Mouse (Mus musculus) liver, embryonic 14.5 days (tissue): Measurements from ENCODE around the gene Gm4787. TPM values are rescaled to one million over a fixed set of nuclear protein-coding genes. Genes with fewer than 3 reads are reported as not detected.
"Not testable (repeated sequence)": the region's sequence is repeated elsewhere in the genome, so short reads cannot be mapped to it uniquely, and the experiment has no call there.

ENCODE experiments used
- ATAC-seq: fragments of 200-750 bp; cut with Nextera tagmentation; 2 replicates; pipeline ENCODE4 v1.8.0; 2017; ENCODE audit warnings: moderate number of reproducible peaks, mild to moderate bottlenecking, moderate library complexity; ENCODE audit not compliant: insufficient read depth
- DNase-seq, 3 experiments: peaks; one replicate each; pipeline ENCODE4 v3.0.0-alpha.2; 2012 to 2013; ENCODE audit warnings: low read depth in 3 of 3, low spot score in 3 of 3
- H3K27ac ChIP-seq: fragments of 300-500 bp; sonication (generic); 2 replicates; pipeline ENCODE4 v1.5.1; 2014; ENCODE audit warnings: moderate library complexity, mild to moderate bottlenecking, control low read depth, inconsistent platforms
- H3K27me3 ChIP-seq: fragments of 300-500 bp; sonication (generic); 2 replicates; pipeline ENCODE4 v1.6.1; 2014; ENCODE audit warnings: mild to moderate bottlenecking, low read length, moderate library complexity; ENCODE audit not compliant: control insufficient read depth, insufficient read depth
- H3K36me3 ChIP-seq: fragments of 300-500 bp; sonication (generic); replicated peaks from 2 replicates; pipeline ENCODE4 v1.6.1; 2014; ENCODE audit warnings: low read depth; ENCODE audit not compliant: control insufficient read depth, insufficient read depth
- H3K4me1 ChIP-seq, 2 experiments: fragments of 200-500 bp in 1 of 2; fragments of 300-500 bp in 1 of 2; sonication (generic) in 1 of 2; replicated peaks; 2 replicates each; pipeline ENCODE4 v1.6.1; 2012 to 2014; ENCODE audit warnings: antibody characterized with exemption in 1 of 2, inconsistent platforms in 1 of 2, low read length in 1 of 2; ENCODE audit not compliant: control insufficient read depth in 2 of 2, insufficient read depth in 2 of 2
- H3K4me2 ChIP-seq: fragments of 300-500 bp; sonication (generic); 2 replicates; pipeline ENCODE4 v1.6.1; 2014; ENCODE audit warnings: low read depth, mild to moderate bottlenecking, control low read depth, moderate library complexity
- H3K4me3 ChIP-seq, 2 experiments: fragments of 200-500 bp in 1 of 2; fragments of 300-500 bp in 1 of 2; sonication (generic) in 1 of 2; 2 replicates each; pipeline ENCODE4 v1.5.1; 2012 to 2014; ENCODE audit warnings: low read depth in 2 of 2, low read length in 2 of 2, mild to moderate bottlenecking in 2 of 2, control low read depth in 1 of 2, inconsistent platforms in 1 of 2, moderate library complexity in 1 of 2; ENCODE audit not compliant: insufficient read depth in 1 of 2
- H3K9ac ChIP-seq: fragments of 300-500 bp; sonication (generic); replicated peaks from 2 replicates; pipeline ENCODE4 v1.6.1; 2014; ENCODE audit warnings: mild to moderate bottlenecking, control low read depth, moderate library complexity
- H3K9me3 ChIP-seq: fragments of 300-500 bp; sonication (generic); 2 replicates; pipeline ENCODE4 v1.6.1; 2016; ENCODE audit warnings: low read length, mixed read lengths; ENCODE audit not compliant: control insufficient read depth
- CTCF ChIP-seq: IDR thresholded peaks from 2 replicates; pipeline ENCODE4 v1.5.1; 2016; ENCODE audit warnings: antibody characterized with exemption, low read depth, control low read depth
- EP300 ChIP-seq: IDR thresholded peaks from 2 replicates; pipeline ENCODE4 v1.6.1; 2016; ENCODE audit warnings: antibody characterized with exemption, low read depth
- WGBS: fragments of 180-500 bp; shearing (Covaris S2); extraction: QIAGEN DNeasy Blood & Tissue Kit; methylation state at CpG from one replicate; pipeline ENCODE4 v1.1.7; 2014; ENCODE audit not compliant: insufficient replicate concordance; 5-methylcytosine and 5-hydroxymethylcytosine counted together
- polyA plus RNA-seq, 2 experiments: library from polyadenylated mRNA; depleted of rRNA in 1 of 2; stranded (reverse) in 1 of 2; unstranded in 1 of 2; fragments of >200 nt; fragmentation: Nextera tagmentation in 1 of 2; extraction: Ambion mirVana in 1 of 2; gene quantifications; 2 replicates each; pipeline versions ENCODE4 v1.2.1 to v1.2.3; 2012 to 2014

The Gm4787 gene
- polyA plus RNA-seq (2012; rRNA removed) (0.13 and 0.21 TPM in 2 replicates), polyA plus RNA-seq (2014; fragmentation: Nextera tagmentation; extraction: Ambion mirVana) (0.06 and 0.18 TPM in 2 replicates)

DNA sequence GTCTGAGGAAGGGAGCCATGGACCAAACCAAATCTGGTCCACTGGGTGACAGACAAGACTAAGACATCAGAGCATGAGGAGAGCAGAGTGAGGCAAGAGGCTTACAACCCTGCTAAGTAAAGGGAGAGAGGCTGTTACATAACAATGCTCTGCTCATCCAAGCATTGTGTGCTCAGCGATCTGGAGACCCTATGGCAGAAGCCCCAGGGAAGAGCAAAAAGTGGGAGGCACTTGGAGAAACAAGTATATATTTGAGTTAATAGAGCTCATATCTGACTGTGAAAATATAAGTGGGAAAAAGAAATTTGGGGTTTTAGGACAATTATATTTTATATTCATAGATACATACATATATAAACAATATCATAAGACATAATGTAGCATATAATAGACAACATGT lies at the start of gene Gm4787:
TSS of gene Gm4787 (minus strand) at position 101 of the 400 bp plus-strand sequence.
- not testable (repeated sequence) for H3K9me3 ChIP-seq, H3K9ac ChIP-seq, ATAC-seq, DNase-seq, H3K4me3 ChIP-seq, H3K4me1 ChIP-seq, H3K4me2 ChIP-seq, H3K27me3 ChIP-seq, H3K36me3 ChIP-seq, H3K27ac ChIP-seq
- WGBS: 78% methylated on average over 1 of the region's 1 CpGs

GRCm38 (mm10) chr12:81421846-81422245 lies 42.6 kb upstream of the Gm4787 start, which contains the start of gene Adam4:
TSS of gene Adam4 (minus strand) at chr12:81421946.
- 66% methylated on average over 1 of the region's 1 CpGs for WGBS
- Histone ChIP-seq H3K27ac (no peak within 1 kb of the TSS), H3K9me3 (peaks cover 2% of the 10 kb centered on the region), H3K4me1 (no peaks in the 10 kb centered on the region), H3K9ac (no peak within 1 kb of the TSS), H3K4me2 (no peak within 1 kb of the TSS), H3K36me3 (no peaks in the 10 kb centered on the region), H3K4me3 (no peak within 1 kb of the TSS), H3K27me3 (no peaks in the 10 kb centered on the region)
- TF ChIP-seq CTCF: no peak
- no peak for TF ChIP-seq EP300
- DNase-seq: no peak
- ATAC-seq: no peak

GRCm38 (mm10) chr12:81413211-81413610 lies 33.9 kb upstream of the Gm4787 start:
- no peak for TF ChIP-seq CTCF
- no peak for TF ChIP-seq EP300
- H3K9me3 ChIP-seq: no peaks in the 10 kb centered on the region
- H3K4me3 ChIP-seq: no peak overlapping the region
- no peak for ATAC-seq
- no peaks in the 10 kb centered on the region for H3K27me3 ChIP-seq
- 57% methylated on average over 3 of the region's 3 CpGs for WGBS
- H3K36me3 ChIP-seq: no peaks in the 10 kb centered on the region
- no peak for DNase-seq
- H3K4me2 ChIP-seq: no peak overlapping the region
- no peak overlapping the region for H3K27ac ChIP-seq
- H3K9ac ChIP-seq: no peak overlapping the region
- H3K4me1 ChIP-seq: no peaks in the 10 kb centered on the region

GRCm38 (mm10) chr12:81408966-81409365 lies 29.7 kb upstream of the Gm4787 start:
- no peak for TF ChIP-seq CTCF
- no peak for TF ChIP-seq EP300
- Histone ChIP-seq H3K9me3 (no peaks in the 10 kb centered on the region), H3K4me3 (no peak overlapping the region), H3K36me3 (no peaks in the 10 kb centered on the region), H3K4me2 (no peak overlapping the region), H3K27ac (no peak overlapping the region), H3K9ac (no peak overlapping the region), H3K4me1 (no peaks in the 10 kb centered on the region), H3K27me3 (no peaks in the 10 kb centered on the region)
- ATAC-seq: no peak
- DNase-seq: no peak
- WGBS: 64% methylated on average over 3 of the region's 3 CpGs

DNA sequence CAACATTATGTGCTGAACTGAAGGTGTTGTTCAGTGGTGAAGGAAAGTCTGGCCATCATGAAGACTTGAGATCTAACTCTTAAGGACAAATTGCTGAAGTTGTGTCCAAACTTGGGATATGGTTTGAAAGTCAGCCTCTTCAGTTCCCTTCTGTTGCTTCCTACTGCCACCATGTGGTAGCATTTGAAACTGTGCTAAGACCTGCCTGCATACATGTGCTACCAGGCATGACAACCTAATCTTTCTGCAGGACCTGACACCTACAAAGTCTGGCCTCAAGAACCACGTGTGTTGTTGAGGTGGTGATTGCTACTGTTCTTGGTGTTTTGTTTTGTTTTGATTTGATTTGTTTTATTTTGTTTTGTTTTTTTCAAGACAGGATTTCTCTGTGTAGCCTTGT lies 22.9 kb upstream of the Gm4787 start:
- TF ChIP-seq EP300: no peak
- TF ChIP-seq CTCF: peak; percentile 71
- no peaks in the 10 kb centered on the region for H3K36me3 ChIP-seq
- no peaks in the 10 kb centered on the region for H3K9me3 ChIP-seq
- no peak overlapping the region for H3K4me2 ChIP-seq
- H3K27ac ChIP-seq: no peak overlapping the region
- no peak overlapping the region for H3K9ac ChIP-seq
- H3K27me3 ChIP-seq: no peaks in the 10 kb centered on the region
- no peak for ATAC-seq
- H3K4me1 ChIP-seq: no peaks in the 10 kb centered on the region
- peak in 2 of 3 experiments; percentile 6 to 20 for DNase-seq
- WGBS: 14% methylated on average over 1 of the region's 1 CpGs
- no peak overlapping the region for H3K4me3 ChIP-seq
